Mouse (Mus musculus) adipose tissue, adult 10 weeks (tissue): ENCODE measurements around the gene Obp2a. TPM values are rescaled to one million over a fixed set of nuclear protein-coding genes. Genes with fewer than 3 reads are reported as not detected.

Source experiments
- polyA plus RNA-seq: library from polyadenylated mRNA; stranded (reverse); fragments of 350-450 nt; fragmentation: Illumina TruSeq; extraction: RNeasy Lipid Tissue Mini Kit (QIAGEN cat#74804); gene quantifications from one replicate; pipeline ENCODE4 v1.2.3, GENCODE M21; 2014; ENCODE audit warnings: low read depth, low replicate concordance

Gene Obp2a
- polyA plus RNA-seq: 28.7 TPM

GRCm38 (mm10) chr2:25699743-25700142, at the start of gene Obp2a:
TSS of gene Obp2a (plus strand) at chr2:25700043.

GRCm38 (mm10) chr2:25652902-25653301, 46.9 kb upstream of the Obp2a start, which contains the start of gene Lcn8:
TSS of gene Lcn8 (plus strand) at chr2:25653120.

GRCm38 (mm10) chr2:25657652-25658051, 42.2 kb upstream of the Obp2a start, which contains the start of gene Lcn5:
TSS of gene Lcn5 (plus strand) at chr2:25657952.

GRCm38 (mm10) chr2:25676486-25676885, 23.4 kb upstream of the Obp2a start, which contains the start of gene Lcn6:
TSS of gene Lcn6 (plus strand) at chr2:25676786.

GRCm38 (mm10) chr2:25682426-25682825, 17.4 kb upstream of the Obp2a start, which contains the start of gene Lcn10:
TSS of gene Lcn10 (plus strand) at chr2:25682726.

GRCm38 (mm10) chr2:25706643-25707481, 7.0 kb downstream of the Obp2a start, which contains the start of gene Bmyc:
TSS of gene Bmyc (plus strand) at chr2:25706739.

GRCm38 (mm10) chr2:25736709-25737108, 36.9 kb downstream of the Obp2a start, which contains the start of gene Obp2b:
TSS of gene Obp2b (plus strand) at chr2:25737009.

Other genes with a start within 250 kb of the Obp2a start
- gene Clic3, start 243.2 kb upstream of the Obp2a start, polyA plus RNA-seq: 34.4 TPM
- 79.8 TPM for gene Paxx, start 238.9 kb upstream of the Obp2a start, polyA plus RNA-seq
- gene Ptgds, start 230.0 kb upstream of the Obp2a start, polyA plus RNA-seq: 1,188 TPM
- 383 TPM for gene Lcn12, start 206.1 kb upstream of the Obp2a start, polyA plus RNA-seq
- gene Fbxw5, start 199.3 kb upstream of the Obp2a start, polyA plus RNA-seq: 74.6 TPM
- 7.2 TPM for gene C8g, start 198.3 kb upstream of the Obp2a start, polyA plus RNA-seq
- 15.6 TPM for gene Traf2, start 153.1 kb upstream of the Obp2a start, polyA plus RNA-seq
- gene Edf1, start 142.2 kb upstream of the Obp2a start, polyA plus RNA-seq: 250 TPM
- gene Mamdc4, start 125.2 kb upstream of the Obp2a start, polyA plus RNA-seq: 1.1 TPM
- 65.3 TPM for gene Phpt1, start 124.8 kb upstream of the Obp2a start, polyA plus RNA-seq
- 1.7 TPM for gene Ajm1, start 118.3 kb upstream of the Obp2a start, polyA plus RNA-seq
- 69.7 TPM for gene Rabl6, start 91.5 kb upstream of the Obp2a start, polyA plus RNA-seq
- 7.2 TPM for gene Ccdc183, start 82.4 kb upstream of the Obp2a start, polyA plus RNA-seq
- 48.8 TPM for gene Tmem141, start 78.0 kb upstream of the Obp2a start, polyA plus RNA-seq
- gene Fcna, start 72.0 kb upstream of the Obp2a start, polyA plus RNA-seq: 41.5 TPM
- gene Lcn8, start 46.9 kb upstream of the Obp2a start, polyA plus RNA-seq: 6,740 TPM
- 8,551 TPM for gene Lcn5, start 42.1 kb upstream of the Obp2a start, polyA plus RNA-seq
- 653 TPM for gene Lcn6, start 23.3 kb upstream of the Obp2a start, polyA plus RNA-seq
- gene Lcn10, start 17.3 kb upstream of the Obp2a start, polyA plus RNA-seq: 827 TPM
- 235 TPM for gene Bmyc, start 6.7 kb downstream of the Obp2a start, polyA plus RNA-seq
- gene Obp2b, start 37.0 kb downstream of the Obp2a start, polyA plus RNA-seq: 0.82 TPM
- gene Lcn3, start 65.5 kb downstream of the Obp2a start, polyA plus RNA-seq: not detected
- gene Lcn11, start 77.0 kb downstream of the Obp2a start, polyA plus RNA-seq: not detected
- gene Gm13539, start 82.2 kb downstream of the Obp2a start, polyA plus RNA-seq: not detected
- 1.5 TPM for gene Glt6d1, start 115.8 kb downstream of the Obp2a start, polyA plus RNA-seq
- 3,717 TPM for gene Lcn9, start 123.1 kb downstream of the Obp2a start, polyA plus RNA-seq
- 0.32 TPM for gene Sohlh1, start 147.2 kb downstream of the Obp2a start, polyA plus RNA-seq
- 15.6 TPM for gene Kcnt1, start 163.7 kb downstream of the Obp2a start, polyA plus RNA-seq